Mouse (Mus musculus): ENCODE measurements around the gene Tmcc3. TPM values are rescaled to one million over a fixed set of nuclear protein-coding genes. Genes with fewer than 3 reads are reported as not detected.

Gene Tmcc3
- total RNA-seq, 2 experiments from 2014 or later, result 27.0 to 29.7 TPM

DNA sequence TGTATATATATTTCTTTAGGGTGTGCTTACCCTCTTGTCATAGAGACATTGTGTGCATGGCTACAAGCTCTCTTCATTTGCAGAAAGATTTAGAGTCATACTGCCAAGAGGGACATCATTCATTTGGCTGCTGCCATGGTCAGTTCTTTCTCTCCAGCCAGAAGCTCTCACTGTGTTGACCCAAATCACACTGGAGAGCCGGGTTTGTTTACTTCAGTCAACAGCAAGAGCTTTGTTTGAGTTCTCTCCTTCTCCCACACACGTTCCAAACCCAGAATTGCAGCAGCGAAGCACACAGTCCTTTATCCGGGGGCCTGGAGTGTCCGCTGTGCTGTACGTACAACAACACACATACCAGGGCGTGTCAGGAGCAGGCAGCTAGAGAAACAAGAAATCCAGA is 154.6 kb downstream of the Tmcc3 start:
- no peak for DNase-seq

DNA sequence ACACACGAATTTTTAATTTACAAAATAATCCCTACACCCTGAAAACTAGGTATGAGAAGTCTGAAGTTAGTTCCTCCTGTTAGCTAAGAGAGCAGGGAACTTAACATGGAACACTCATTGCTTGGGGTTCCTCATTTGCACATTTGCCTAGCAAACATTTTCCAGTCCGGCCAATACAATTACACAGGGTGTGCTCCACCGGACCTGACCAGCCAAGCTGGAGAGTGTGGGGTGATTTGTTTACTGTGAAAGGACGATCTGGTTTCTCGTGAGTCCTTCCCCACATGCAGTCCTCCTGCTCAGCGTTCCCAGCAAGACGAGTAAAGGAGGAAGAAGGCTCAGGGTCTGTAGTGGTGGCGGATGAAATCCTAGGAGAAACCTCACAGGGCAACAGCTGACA is 159.7 kb downstream of the Tmcc3 start:
- DNase-seq, result no peak

DNA sequence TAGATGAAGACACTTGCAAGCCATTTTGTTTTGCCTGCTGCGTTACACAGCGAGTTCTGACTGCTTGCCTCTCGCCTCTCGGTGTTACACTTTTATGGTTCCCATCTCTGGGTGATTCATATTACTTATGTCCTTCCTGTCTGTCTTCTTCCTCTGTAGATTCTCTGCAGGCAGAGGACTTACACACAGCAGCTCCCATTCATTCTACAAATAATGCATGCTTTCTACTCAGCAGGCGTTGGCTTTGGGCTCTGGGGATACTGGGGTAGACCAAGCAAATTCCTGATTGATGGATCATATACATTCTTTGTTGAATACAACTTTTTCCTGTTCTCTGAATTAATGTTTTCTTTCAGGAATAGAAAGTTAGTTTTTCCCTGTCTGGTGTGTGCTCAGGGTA is 161.8 kb downstream of the Tmcc3 start:
- DNase-seq, result no peak

DNA sequence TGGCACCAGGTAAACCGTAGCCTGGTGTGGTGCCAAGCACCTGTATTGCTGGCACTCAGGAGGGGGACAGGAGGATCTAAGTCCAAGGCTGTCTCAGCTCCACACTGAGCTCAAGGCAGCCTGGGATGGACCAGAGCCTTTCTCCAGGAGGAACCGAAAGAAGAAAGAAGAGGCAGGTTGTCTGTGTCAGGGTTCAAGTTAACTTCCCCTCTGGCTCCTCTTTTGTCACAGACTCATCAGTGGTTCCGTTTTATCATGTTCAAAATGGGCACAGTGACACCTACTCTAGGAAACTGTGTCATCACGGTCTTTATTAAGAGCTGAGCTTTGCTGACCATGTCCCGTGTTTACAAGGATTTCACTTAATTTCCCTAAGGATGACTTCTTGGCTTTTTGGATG is 162.4 kb downstream of the Tmcc3 start:
- DNase-seq, result no peak

DNA sequence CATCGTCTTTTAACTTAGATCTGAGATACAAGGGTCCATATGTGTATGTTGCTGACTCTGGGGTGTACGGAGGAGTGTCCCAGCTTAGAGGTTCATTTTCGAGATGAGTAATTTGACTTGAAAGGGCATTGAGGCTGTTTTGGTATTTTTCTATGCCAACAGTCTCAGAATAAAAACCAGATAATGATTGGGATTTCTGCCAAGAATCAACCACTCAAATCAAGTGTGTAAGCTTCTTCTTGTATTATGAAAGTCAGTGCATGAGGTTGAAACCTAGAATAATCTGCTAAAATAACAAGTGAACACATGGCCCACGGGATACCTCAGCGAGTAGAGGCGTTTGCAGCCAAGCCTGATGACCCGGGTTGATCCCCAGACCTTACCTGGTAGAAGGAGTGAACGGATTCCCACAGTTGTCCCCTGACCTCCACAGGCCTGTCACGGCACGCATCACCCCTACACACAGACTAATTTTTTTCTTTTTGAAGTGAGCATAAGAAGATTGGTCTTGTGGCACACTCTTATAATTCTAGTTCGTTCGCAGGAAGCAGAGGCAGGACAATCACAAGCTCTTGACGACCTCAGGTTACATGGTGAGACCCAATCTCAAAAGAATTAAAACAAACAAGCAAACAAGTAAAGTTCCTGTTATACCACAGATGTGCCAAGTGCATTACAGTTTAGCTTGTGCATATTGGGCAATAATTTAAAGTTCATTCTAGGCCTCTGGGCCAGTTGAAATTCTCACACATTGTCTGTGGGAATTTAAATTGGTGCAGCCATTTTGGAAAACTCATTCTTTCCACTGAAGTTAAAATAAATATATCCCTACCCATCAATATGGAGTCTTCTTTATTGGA is 165.8 kb downstream of the Tmcc3 start:
- no peak for DNase-seq

DNA sequence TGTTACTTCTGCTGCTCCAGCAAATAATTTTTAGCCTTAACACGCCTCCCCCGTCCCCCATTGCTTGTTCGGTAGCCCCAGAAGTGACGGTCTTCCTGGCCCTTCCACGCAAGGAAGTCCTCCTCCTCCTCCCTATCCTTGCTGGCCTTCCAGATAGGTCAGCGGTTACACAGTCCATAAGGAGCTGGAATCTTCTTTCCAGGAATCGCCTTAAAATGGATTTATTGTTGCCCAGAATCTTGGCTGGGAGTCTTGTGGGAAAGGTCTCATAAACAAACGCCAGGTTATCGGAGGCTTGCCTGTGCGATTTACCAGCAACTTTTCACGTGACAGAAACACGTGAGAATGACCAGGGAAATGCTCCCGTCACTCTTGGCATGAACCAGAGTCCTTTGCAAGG is 167.9 kb downstream of the Tmcc3 start:
- DNase-seq, result no peak

DNA sequence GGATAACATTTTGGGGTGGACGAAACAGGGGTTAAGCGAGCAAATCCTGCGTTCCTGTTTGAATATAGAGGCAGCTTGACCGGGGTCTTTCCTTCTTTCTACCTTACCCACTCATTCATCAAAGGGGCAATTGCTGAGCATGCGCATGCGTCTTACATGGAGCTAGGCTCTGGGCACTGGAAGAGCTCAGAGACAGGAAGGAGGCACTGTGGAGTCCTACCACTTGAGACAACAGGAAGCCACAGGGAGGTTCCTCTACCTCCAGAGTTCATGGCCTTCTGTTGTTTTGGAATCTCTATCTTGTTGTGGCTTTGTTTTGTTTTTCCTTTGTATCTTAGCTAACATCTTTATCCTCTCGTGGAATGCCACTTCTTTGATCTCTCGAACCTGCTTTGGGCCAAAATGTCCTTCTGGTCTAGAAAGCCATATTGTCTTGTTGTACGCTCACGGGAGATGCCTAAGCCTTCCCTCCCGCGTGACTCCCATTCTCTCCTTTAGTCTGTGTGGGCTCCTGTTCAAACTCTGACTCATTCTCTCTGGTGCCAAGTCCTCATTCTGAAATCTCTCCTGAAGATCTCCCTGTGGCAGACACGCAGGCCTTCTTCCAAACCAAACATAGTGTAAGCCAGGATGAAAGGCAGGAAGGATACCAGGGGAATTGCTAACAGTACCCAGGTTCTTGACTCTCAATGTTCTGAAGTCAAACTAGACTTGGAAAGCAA is 168.8 kb downstream of the Tmcc3 start:
- DNase-seq, result peak; percentile 41

DNA sequence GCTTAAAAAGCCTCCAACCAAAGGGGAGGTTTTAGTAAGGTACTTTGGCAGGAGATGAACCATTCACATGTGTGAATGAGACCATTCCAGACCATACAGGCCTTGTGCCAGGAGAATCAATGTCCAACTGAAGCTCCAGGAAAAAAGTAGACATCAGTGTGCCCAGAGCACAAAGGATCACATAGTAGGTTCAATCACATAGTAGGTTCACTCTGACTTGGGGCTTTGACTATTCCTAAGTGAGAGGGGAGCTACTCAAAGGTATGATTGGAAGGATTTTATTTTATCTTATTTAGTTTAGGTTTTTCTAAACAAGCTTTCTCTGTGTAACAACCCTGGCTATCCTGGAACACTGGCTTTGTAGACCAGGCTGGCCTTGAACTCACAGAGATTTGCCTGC is 169.9 kb downstream of the Tmcc3 start:
- no peak for DNase-seq

DNA sequence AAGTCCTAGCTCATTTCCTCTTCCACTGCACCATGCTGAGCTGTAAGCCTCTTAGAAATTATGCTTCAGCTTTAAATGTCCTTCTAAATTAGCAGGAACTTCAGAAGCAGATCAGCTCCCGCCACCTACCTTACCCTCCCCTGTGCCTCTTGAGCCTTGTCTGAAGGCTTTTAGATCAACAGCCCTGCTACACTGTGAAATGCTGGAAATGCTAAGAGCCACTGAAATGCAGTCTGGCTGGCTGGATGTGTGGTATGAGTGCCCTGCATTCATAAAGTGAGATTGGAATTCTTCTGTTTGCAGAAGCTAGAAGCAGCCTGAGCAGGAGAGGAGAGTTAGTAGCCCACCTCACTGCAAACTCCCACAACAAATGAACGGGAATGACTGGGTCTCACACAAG is 174.4 kb downstream of the Tmcc3 start:
- DNase-seq, result no peak

DNA sequence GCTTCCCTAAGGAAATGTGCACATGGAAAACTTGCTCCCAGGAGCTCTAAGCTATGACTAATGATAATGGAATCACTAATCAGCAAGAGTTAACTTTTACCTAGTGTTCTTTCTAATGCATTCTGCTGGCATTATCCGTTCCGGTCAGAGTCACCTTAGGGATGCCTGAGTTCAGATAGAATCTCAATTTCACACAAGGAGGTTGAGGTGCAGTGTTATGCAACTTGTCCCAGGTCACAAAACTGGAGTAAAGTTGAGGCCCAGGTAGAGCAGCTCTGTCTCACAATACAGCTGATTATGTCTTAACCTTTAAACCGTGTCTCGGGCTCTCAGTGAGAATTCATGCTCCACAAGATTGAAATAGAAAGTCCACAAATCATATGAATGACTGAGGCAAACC is 177.8 kb downstream of the Tmcc3 start:
- DNase-seq, result no peak

DNA sequence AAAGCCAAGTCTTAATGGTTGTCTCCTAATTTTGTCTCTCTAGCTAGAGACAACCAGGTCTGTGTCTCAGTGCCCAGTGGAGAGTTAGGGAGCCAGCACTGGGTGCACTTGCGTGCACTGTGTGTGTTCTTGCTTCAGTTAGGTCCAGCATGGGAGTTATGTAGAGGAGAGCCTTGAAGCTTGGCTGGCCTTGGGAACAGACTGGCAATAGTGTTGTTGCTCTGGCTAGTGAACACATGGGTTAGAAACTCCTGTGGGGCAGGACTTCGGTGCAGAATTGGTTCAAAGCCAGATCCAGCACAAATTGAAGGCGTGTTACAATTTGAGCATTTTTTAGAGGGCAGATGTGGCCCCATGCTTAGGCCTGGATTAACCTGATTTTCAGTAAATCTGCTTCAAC is 179.3 kb downstream of the Tmcc3 start:
- no peak for DNase-seq

DNA sequence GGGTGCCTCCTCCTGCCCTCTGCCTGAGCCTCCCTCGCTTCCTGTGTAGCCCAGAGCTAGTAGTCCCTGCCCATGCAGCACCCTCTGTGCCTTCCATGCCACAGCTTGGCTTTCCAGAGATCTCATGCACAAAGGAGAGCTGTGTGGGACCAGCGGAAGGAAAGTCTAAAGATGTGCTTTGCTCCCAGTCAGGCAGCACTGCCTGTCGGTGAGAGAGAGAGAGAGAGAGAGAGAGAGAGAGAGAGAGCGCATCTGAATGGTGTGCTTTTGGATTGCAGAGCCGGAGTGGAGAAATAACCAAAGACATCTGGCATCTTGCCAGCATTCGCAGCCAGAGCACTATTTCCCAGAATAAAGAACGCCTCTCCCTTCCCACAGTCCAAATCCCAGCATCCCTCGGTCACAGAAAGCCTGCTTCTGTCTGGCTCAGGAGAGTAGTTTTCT is 182.7 kb downstream of the Tmcc3 start:
- DNase-seq, result peak; percentile 50

DNA sequence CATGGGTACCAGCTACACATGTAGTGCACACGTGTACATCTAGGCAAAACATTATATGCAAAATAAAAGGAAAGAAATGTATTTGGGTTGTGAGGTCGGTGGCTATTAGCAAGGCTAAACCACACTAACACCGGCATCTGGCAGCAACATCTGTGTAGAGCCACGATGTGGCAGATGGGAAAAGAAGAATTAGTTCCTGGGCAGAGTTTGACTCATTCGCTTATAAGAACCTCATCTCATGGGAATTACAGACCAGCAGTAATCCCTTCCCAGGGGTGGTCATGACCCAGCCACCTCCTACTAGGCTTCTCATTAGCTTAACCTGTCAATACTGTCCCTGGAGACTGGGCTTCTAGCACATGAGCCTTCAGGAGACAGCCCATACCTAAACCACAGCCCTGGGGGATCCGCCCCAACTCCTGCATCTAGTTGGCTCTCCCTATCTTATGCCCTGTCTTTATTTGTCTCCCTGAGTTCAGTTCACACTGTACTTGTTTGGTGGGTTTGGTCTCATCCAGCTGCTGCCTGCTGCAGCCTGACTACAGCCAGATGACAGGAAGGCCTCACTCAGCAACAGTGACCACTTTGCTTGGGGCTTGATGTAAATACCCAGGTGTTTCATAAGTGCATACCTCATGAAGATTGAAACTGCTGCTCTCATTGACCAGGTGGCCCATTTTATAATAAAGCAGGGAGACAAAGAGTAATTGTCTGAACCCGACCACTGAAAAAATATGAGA is 183.9 kb downstream of the Tmcc3 start:
- DNase-seq, result no peak

DNA sequence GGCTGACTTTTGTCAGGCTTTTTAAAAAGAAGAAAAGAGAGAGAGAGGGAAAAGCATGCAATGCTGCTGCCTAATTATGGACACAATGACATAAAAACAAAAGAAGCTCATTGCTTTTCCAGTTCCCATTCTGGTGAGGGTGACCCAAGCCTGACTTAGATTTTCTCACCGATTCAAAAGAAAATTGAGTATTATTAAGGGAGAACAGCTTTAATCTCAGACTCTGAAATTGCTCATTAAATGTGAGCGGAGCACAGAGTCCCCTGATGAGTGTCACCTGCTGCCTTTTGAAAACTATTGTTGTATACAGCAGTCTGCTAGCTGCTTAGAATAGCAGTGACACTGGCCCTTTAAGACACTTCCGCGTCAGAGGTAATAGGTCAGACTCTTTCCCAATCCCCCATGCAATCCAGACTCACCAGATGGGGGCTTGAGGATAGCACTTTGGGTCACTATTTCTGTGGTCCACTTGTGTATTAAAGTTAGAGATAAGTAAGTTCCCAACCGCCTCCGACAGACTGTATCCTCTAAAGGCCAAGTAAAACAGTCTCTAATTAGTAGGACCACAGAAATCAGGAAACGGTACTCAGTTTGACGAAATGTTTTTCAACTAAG is 185.2 kb downstream of the Tmcc3 start:
- DNase-seq, result no peak

DNA sequence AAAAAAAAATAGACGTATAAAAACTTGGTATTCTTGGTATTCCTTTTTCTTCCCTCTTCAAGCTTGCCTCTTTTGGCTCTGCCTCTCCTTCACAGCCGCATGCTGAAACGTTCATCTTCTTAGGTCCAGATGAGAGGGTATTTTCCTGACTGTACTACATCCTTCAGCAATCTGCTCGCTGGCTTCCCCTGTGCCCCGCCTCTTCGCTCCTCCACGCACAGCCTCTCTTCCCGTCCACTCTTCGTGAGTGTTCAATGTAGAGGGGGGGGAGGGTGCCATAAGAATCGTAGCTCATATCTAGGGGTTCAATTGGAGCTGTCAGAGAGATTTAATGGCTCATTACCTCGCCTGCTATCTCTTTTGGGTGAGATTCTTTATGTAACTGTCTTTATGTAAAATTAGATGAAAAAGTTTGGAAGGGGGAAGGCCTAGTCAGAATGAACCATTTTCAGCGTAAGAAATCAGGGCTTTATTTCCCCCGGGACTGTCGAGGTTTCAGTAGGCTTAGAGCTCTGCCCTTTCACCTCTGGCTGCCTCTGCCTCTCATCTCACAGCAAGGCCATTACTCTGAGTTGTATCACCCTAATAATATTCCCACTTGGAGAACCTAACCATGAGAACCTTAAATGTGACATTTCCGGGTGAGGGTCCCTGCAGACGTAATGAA is 188.6 kb downstream of the Tmcc3 start:
- DNase-seq, result no peak

DNA sequence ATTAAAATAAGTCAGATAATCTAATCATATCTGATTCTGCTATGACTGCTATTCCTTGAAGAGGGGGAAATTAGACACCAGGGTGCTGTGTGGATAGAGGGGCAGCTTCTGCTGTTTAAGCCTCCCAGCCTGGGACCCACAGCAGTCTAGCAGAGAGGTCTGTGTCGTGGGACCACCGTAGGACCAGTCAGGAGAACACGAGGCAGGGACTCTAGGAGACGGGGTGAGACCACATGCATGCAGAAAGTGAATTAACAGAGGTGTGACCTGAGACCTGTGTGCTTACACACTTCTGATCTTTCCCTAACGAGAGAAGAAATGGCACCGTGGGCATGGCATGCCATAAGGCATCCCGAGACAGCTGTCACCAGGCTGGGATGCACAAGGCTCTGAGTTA is 189.1 kb downstream of the Tmcc3 start:
- no peak for DNase-seq

DNA sequence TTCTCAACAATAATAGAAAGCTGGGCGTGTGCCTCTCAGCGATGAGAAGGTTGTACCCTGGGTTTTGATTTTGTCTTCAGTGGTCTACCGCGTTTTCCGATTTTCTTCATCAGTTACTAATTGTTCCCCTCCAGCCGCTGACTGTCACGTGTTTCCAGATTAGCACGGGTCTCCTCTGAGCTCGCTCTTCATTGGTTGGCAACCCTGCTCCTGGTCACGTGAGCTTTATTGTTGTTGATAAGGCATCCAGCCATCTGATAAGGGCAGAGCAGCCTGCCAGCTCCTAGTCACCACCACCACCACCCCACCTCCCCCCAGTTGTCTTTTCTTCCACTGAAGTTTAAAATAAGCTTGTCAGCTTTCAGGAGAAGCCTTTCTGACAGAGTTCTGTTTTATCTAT is 190.0 kb downstream of the Tmcc3 start:
- DNase-seq, result no peak

DNA sequence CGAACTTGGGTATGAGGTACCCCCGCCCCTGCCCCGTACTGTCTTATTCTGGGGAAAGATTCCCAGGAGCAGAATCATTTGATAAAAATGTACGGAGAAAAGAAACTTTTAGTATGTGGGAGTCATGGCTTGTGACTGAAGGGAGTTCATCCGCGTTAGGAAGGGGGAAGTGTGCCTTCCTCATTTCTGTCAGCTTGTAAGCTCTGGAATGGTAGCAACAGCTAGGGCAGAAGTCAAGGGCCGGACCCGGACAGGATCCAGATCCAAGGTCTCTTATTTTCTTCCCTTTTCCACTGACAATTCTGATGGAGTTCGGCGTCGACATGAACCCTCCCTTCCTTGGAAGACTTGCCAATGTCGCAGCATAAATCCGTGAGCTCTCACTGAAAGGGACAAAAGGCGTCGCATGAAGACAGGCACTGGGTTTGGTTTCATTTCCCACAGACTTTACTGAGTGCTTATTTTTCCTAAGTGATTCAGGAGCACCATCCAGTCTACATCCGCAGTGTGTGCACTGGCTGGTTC is 193.6 kb downstream of the Tmcc3 start:
- DNase-seq, result no peak

DNA sequence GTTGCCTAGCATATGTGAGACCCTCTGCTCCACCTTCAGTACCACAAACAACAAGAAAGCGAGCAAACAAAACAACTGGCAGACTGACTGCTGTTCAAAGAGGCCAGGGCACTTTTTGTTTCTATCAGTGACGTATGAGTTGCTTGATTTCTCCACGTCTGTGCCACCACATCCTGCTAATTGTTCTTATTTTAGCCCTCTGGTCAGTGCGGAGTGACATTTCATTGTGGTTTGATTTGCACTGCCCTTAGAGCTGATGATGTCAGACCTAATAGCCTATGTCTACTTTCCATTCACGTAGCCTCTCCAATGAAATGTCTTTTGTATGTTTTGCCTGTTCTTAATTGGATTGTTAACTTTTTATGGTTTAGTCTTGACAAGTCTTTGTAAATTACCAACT is 197.1 kb downstream of the Tmcc3 start:
- no peak for DNase-seq

DNA sequence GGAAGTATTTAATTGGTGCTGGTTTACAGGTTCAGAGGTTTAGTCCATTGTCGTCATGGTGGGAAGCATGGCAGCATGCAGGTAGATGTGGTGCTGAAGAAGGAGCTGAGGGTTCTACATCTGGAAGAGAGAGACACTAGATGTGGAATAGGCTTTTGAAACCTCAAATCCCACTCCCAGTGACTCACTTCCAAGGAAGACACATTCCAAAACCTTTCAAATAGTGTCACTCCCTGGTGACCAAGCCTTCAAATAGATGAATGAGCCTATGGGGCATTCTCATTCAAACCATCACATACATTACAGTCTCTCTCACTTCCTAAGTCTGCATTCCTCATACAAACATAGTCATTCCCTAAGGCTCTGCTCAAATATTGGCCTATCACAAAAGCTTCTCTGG is 201.0 kb downstream of the Tmcc3 start:
- DNase-seq, result no peak

DNA sequence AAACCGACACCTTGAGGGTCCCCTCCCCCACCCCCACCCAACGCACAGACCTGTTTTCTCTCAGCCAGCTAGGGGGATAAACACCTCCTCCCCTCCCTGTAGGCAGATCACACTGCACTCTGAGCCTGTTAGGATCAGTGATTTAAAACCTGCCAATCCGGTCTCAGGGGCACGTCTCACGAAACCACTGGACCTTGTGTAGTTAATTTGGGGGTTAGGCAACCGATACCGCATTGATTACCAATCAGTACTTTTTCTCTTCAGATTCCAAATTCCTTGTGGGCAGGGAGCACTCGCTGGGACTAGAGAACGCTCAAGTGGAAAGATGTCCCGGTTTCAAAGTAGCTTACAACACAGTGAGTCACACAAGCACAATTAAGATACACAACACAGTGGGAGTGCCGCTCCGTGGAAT is 202.3 kb downstream of the Tmcc3 start:
- DNase-seq, result no peak

Data from gastrocnemius, postnatal 10 days (tissue).